Mouse (Mus musculus): ENCODE measurements at regions not wholly inside any gene's neighbourhood (a gene's known extent, or its start where the extent isn't known, plus 50 kb on each side); places are given as distances from the start of the nearest gene placed in this dataset.

DNA sequence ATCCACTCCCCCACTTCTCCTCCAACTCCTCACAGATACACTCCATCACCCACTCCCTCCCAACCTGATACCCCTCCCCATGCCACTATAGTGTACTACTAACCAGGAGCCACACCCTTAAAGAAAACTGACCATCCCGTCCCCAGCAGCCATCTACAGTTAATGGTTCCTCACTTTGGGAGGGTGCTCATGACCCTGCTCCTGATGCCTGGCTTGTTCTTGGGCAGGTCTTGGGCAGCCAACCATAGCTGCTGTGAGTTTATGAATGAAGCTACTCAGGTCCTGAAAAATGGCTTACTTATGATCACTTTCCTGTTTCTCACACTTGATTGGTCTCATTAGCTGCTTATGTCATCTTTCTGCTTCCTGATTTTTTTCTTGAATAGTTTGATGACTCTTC, 377.9 kb upstream of the Gm5148 start:
- no peak for ATAC-seq
- H3K27me3 ChIP-seq = no peaks in the 10 kb centered on the region
- no peak overlapping the region for H3K27ac ChIP-seq
- H3K4me1 ChIP-seq (replicated peaks) = no peaks in the 10 kb centered on the region
- no peak overlapping the region for H3K4me3 ChIP-seq (replicated peaks)
- no peak overlapping the region for H3K4me2 ChIP-seq (replicated peaks)
- no peak overlapping the region for H3K9ac ChIP-seq (replicated peaks)
- 100% methylated on average over 1 of the region's 1 CpGs for WGBS
- H3K9me3 ChIP-seq = no peaks in the 10 kb centered on the region
- no peaks in the 10 kb centered on the region for H3K36me3 ChIP-seq

DNA sequence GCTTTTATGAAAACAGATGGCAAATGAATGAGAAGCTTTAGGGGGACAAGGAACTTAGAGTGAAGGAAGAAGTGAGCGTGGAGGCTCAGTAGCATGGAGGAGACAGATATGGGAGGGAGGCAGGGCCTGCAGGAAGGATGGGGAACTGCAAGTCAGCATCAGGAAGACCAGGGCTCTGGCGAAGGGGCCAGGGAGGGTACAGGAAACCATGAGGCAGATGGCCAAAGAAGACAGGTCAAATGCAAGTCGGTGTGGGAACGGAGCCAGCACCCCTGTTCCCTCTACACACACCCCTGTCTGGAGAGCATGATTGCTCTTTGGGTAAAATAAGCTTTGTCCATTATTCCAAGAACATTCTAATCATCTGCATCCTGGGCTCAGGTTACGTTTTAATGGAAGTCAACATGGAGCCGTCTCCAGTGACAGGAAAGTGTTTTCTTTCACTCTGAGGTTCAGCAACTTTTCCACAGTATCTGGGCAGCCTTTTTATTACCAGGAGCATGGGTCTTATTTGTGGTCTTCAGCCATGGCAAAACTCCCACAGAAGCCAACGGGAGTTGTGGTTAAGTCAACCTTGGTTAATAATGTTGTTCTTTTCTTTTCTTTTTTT, 370.2 kb upstream of the Gm5148 start:
- no peak overlapping the region for H3K9ac ChIP-seq (replicated peaks)
- no peaks in the 10 kb centered on the region for H3K36me3 ChIP-seq
- no peak overlapping the region for H3K4me2 ChIP-seq (replicated peaks)
- no peak for ATAC-seq
- no peaks in the 10 kb centered on the region for H3K4me1 ChIP-seq (replicated peaks)
- no peak overlapping the region for H3K27ac ChIP-seq
- H3K9me3 ChIP-seq = no peaks in the 10 kb centered on the region
- 81% methylated on average over 7 of the region's 7 CpGs for WGBS
- no peak overlapping the region for H3K4me3 ChIP-seq (replicated peaks)
- no peaks in the 10 kb centered on the region for H3K27me3 ChIP-seq

- H3K36me3 ChIP-seq = no peaks in the 10 kb centered on the region
- ATAC-seq = no peak
- no peaks in the 10 kb centered on the region for H3K4me1 ChIP-seq (replicated peaks)
- H3K27me3 ChIP-seq = no peaks in the 10 kb centered on the region
- H3K9ac ChIP-seq (replicated peaks) = no peak overlapping the region
- H3K9me3 ChIP-seq = no peaks in the 10 kb centered on the region
- 77% methylated on average over 6 of the region's 6 CpGs for WGBS
- H3K4me3 ChIP-seq (replicated peaks) = no peak overlapping the region
- H3K4me2 ChIP-seq (replicated peaks) = no peak overlapping the region
- no peak overlapping the region for H3K27ac ChIP-seq
Measured at GRCm38 (mm10) chr3:38084548-38084947, 360.3 kb upstream of the Gm5148 start.

GRCm38 (mm10) chr3:38082386-38082785, 358.1 kb upstream of the Gm5148 start:
- H3K9ac ChIP-seq (replicated peaks) = no peak overlapping the region
- H3K36me3 ChIP-seq = no peaks in the 10 kb centered on the region
- no peaks in the 10 kb centered on the region for H3K27me3 ChIP-seq
- H3K4me2 ChIP-seq (replicated peaks) = no peak overlapping the region
- H3K27ac ChIP-seq = no peak overlapping the region
- no peaks in the 10 kb centered on the region for H3K9me3 ChIP-seq
- ATAC-seq = no peak
- no peaks in the 10 kb centered on the region for H3K4me1 ChIP-seq (replicated peaks)
- 90% methylated on average over 11 of the region's 11 CpGs for WGBS
- no peak overlapping the region for H3K4me3 ChIP-seq (replicated peaks)

DNA sequence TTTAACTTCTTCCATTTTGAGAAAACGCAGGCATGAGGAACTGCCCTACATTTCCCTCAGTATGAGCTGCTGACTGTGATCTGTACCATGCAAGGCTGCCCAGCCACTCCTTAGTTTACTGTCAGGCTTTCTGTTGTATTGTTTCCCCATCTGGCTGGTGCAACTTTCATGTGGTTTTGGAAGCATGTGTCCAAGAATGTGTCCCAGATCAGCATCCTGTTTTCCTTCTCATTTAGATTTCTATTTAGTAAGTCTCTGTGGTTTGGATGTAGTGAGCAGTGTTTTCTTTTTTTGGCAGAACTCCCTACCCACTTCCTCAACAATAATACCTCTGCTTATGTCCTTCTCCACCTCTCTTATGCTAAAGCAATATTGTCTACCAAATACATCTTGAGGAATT, 352.5 kb upstream of the Gm5148 start:
- H3K4me2 ChIP-seq (replicated peaks) = no peak overlapping the region
- ATAC-seq = no peak
- no peaks in the 10 kb centered on the region for H3K36me3 ChIP-seq
- H3K27me3 ChIP-seq = no peaks in the 10 kb centered on the region
- H3K4me3 ChIP-seq (replicated peaks) = no peak overlapping the region
- no peak overlapping the region for H3K27ac ChIP-seq
- no peaks in the 10 kb centered on the region for H3K9me3 ChIP-seq
- no peak overlapping the region for H3K9ac ChIP-seq (replicated peaks)
- whole genome bisulfite sequencing = 73% methylated on average over 1 of the region's 1 CpGs
- H3K4me1 ChIP-seq (replicated peaks) = no peaks in the 10 kb centered on the region

- H3K4me2 ChIP-seq (replicated peaks) = no peak overlapping the region
- H3K4me3 ChIP-seq (replicated peaks) = no peak overlapping the region
- no peaks in the 10 kb centered on the region for H3K36me3 ChIP-seq
- H3K4me1 ChIP-seq (replicated peaks) = no peaks in the 10 kb centered on the region
- no peaks in the 10 kb centered on the region for H3K9me3 ChIP-seq
- WGBS = 93% methylated on average over 4 of the region's 4 CpGs
- H3K27ac ChIP-seq = no peak overlapping the region
- no peaks in the 10 kb centered on the region for H3K27me3 ChIP-seq
- H3K9ac ChIP-seq (replicated peaks) = no peak overlapping the region
- ATAC-seq = no peak
Measured at GRCm38 (mm10) chr3:38073946-38074345, 349.7 kb upstream of the Gm5148 start.

DNA sequence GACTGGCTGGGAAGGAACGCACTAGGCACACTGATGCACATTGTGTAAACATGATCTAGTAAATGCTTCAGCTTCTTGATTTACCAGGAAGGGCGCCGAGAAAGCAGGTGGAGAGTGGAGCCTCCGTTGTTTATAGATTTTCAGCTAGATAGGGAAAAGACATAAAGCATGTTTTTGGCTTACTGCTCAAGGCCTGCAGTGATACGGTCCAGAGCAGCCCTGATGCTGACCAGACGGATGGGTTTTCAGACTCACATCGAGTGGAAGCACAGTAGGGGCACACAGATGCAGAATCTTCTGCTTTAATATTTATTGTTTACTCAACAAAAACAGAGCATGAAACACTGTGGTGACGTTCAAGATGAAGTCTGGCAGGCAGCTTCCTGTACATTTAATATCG, 331.3 kb upstream of the Gm5148 start:
- Histone ChIP-seq H3K27ac (no peak overlapping the region), H3K9me3 (no peaks in the 10 kb centered on the region), H3K27me3 (no peaks in the 10 kb centered on the region), H3K9ac (replicated peaks) (no peak overlapping the region), H3K36me3 (no peaks in the 10 kb centered on the region), H3K4me1 (replicated peaks) (no peaks in the 10 kb centered on the region), H3K4me2 (replicated peaks) (no peak overlapping the region), H3K4me3 (replicated peaks) (no peak overlapping the region)
- ATAC-seq = no peak
- WGBS = 84% methylated on average over 9 of the region's 9 CpGs

GRCm38 (mm10) chr3:38052941-38053340, 328.7 kb upstream of the Gm5148 start:
- H3K4me2 ChIP-seq (replicated peaks) = no peak overlapping the region
- WGBS = 94% methylated on average over 7 of the region's 7 CpGs
- H3K9ac ChIP-seq (replicated peaks) = no peak overlapping the region
- ATAC-seq = no peak
- no peaks in the 10 kb centered on the region for H3K27me3 ChIP-seq
- no peak overlapping the region for H3K27ac ChIP-seq
- no peaks in the 10 kb centered on the region for H3K9me3 ChIP-seq
- H3K4me1 ChIP-seq (replicated peaks) = no peaks in the 10 kb centered on the region
- H3K36me3 ChIP-seq = no peaks in the 10 kb centered on the region
- H3K4me3 ChIP-seq (replicated peaks) = no peak overlapping the region

- Histone ChIP-seq H3K36me3 (no peaks in the 10 kb centered on the region), H3K4me2 (replicated peaks) (no peak overlapping the region), H3K9me3 (no peaks in the 10 kb centered on the region), H3K4me1 (replicated peaks) (no peaks in the 10 kb centered on the region), H3K9ac (replicated peaks) (no peak overlapping the region), H3K27ac (no peak overlapping the region), H3K4me3 (replicated peaks) (no peak overlapping the region), H3K27me3 (no peaks in the 10 kb centered on the region; the same call in 1 of the 2 replicates)
- no peak for ATAC-seq
- 94% methylated on average over 11 of the region's 11 CpGs for WGBS
Measured at GRCm38 (mm10) chr3:38051748-38052147, 327.5 kb upstream of the Gm5148 start.

DNA sequence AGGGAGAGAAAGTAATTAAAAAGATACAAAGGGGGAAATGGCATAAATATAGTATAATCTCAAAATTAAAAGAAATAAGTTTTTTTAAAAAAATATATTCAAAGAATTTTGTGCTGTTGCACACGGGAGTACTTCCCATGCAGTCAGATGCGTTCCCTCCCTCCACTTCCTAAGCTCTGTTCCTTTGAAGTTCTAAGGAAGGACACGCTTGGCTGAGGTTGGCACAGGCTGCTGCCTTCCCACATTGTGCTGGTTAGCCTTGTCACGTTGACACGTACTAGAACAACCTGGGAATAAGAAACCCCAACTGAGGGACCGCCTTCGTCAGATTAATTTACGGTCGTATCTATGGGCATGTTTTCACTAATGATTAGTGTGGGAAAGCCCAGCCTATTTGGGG, 326.6 kb upstream of the Gm5148 start:
- Histone ChIP-seq H3K9ac (replicated peaks) (no peak overlapping the region), H3K36me3 (no peaks in the 10 kb centered on the region), H3K4me1 (replicated peaks) (no peaks in the 10 kb centered on the region), H3K27me3 (no peaks in the 10 kb centered on the region; the same call in 1 of the 2 replicates), H3K4me3 (replicated peaks) (no peak overlapping the region), H3K27ac (no peak overlapping the region), H3K4me2 (replicated peaks) (no peak overlapping the region), H3K9me3 (no peaks in the 10 kb centered on the region)
- WGBS = 42% methylated on average over 9 of the region's 9 CpGs
- ATAC-seq = no peak

DNA sequence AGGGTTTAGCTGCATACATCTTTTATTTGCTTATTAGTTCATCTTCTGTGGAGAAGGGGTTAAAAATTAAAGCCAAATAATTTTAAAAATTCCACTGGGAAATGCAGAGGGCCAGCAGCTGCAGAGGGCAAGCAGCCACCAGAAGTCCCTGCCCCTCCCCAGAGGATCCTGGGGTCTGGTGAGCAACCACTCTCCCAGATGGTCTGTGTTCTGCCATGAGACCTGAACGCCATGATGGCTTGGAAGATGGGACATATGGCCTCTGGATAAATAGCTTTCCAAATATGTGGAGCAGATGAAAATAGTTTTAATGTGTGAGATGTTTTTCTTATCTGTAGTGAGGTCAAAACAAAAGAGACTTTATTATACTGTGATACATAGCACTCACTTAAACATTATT, 326.1 kb upstream of the Gm5148 start:
- Histone ChIP-seq H3K9ac (replicated peaks) (no peak overlapping the region), H3K4me2 (replicated peaks) (no peak overlapping the region), H3K9me3 (no peaks in the 10 kb centered on the region), H3K36me3 (no peaks in the 10 kb centered on the region), H3K4me1 (replicated peaks) (no peaks in the 10 kb centered on the region), H3K27ac (no peak overlapping the region), H3K27me3 (no peaks in the 10 kb centered on the region; the same call in 1 of the 2 replicates), H3K4me3 (replicated peaks) (no peak overlapping the region)
- no peak for ATAC-seq
- 65% methylated on average over 1 of the region's 1 CpGs for WGBS

- Histone ChIP-seq H3K36me3 (no peaks in the 10 kb centered on the region), H3K27me3 (no peaks in the 10 kb centered on the region; the same call in 1 of the 2 replicates), H3K27ac (no peak overlapping the region), H3K4me1 (replicated peaks) (peaks cover 8% of the 10 kb centered on the region; the same call in 1 of the 2 replicates), H3K4me3 (replicated peaks) (no peak overlapping the region), H3K9me3 (no peaks in the 10 kb centered on the region), H3K4me2 (replicated peaks) (no peak overlapping the region), H3K9ac (replicated peaks) (no peak overlapping the region)
- no peak for ATAC-seq
- 44% methylated on average over 2 of the region's 2 CpGs for WGBS
Measured at GRCm38 (mm10) chr3:38049290-38049689, 325.0 kb upstream of the Gm5148 start.

DNA sequence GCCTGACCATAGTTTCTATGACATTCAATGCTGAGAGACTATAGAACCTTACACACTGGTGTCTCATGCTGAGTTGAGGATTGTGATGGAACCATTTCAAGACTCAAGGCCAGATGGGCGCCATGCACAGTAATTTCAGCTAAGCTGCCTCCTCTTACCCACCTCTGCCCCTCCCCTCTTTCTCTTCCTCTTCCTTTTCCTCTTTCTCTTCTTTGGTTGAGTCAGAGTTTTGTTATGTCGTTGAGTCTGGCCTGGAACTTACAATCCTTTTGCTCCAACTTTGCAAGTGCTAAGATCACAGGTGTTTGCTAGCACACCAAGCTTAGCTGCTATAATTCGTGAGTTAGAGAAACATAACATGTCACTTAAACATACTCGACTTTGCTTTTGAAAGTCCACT, 323.2 kb upstream of the Gm5148 start:
- H3K4me2 ChIP-seq (replicated peaks) = no peak overlapping the region
- H3K9ac ChIP-seq (replicated peaks) = no peak overlapping the region
- H3K36me3 ChIP-seq = no peaks in the 10 kb centered on the region
- no peak overlapping the region for H3K4me3 ChIP-seq (replicated peaks)
- ATAC-seq = no peak
- 84% methylated on average over 4 of the region's 4 CpGs for WGBS
- H3K27ac ChIP-seq = no peak overlapping the region
- H3K27me3 ChIP-seq = no peaks in the 10 kb centered on the region; the same call in 1 of the 2 replicates
- peaks cover 8% of the 10 kb centered on the region; the same call in 1 of the 2 replicates for H3K4me1 ChIP-seq (replicated peaks)
- H3K9me3 ChIP-seq = no peaks in the 10 kb centered on the region

All from midbrain, embryonic 13.5 days (tissue).